Mouse (Mus musculus) embryonic facial prominence, embryonic 14.5 days (tissue): ENCODE data around the gene Rab28. TPM values are rescaled to one million over a fixed set of nuclear protein-coding genes. Genes with fewer than 3 reads are reported as not detected.

Experiments
- ATAC-seq: fragments of 200-750 bp; cut with Nextera tagmentation; 2 replicates; pipeline ENCODE4 v1.8.0; 2017; ENCODE audit warnings: low read depth, moderate number of reproducible peaks, moderate TSS enrichment
- DNase-seq: peaks from one replicate; pipeline ENCODE4 v3.0.0-alpha.2; 2015; ENCODE audit warnings: low spot score
- H3K27ac ChIP-seq: fragments of 300-500 bp; sonication (generic); replicated peaks from 2 replicates; pipeline ENCODE4 v1.5.1; 2014; ENCODE audit warnings: low read depth, mild to moderate bottlenecking, low read length, moderate library complexity
- H3K27me3 ChIP-seq: fragments of 300-500 bp; sonication (generic); replicated peaks from 2 replicates; pipeline ENCODE4 v1.6.1; 2014; ENCODE audit warnings: low read length; ENCODE audit not compliant: control insufficient read depth, insufficient read depth
- H3K36me3 ChIP-seq: fragments of 300-500 bp; sonication (generic); 2 replicates; pipeline ENCODE4 v1.6.1; 2014; ENCODE audit warnings: low read length, mixed read lengths; ENCODE audit not compliant: control insufficient read depth, insufficient read depth
- H3K4me1 ChIP-seq: fragments of 300-500 bp; sonication (generic); 2 replicates; pipeline ENCODE4 v1.6.1; 2014; ENCODE audit warnings: antibody characterized with exemption, low read length; ENCODE audit not compliant: control insufficient read depth, insufficient read depth
- H3K4me2 ChIP-seq: fragments of 300-500 bp; sonication (generic); 2 replicates; pipeline ENCODE4 v1.6.1; 2014; ENCODE audit warnings: low read depth, mild to moderate bottlenecking, low read length, moderate library complexity, mixed read lengths
- H3K4me3 ChIP-seq: fragments of 300-500 bp; sonication (generic); 2 replicates; pipeline ENCODE4 v1.5.1; 2014; ENCODE audit warnings: low read depth, mild to moderate bottlenecking, low read length
- H3K9ac ChIP-seq: fragments of 300-500 bp; sonication (generic); 2 replicates; pipeline ENCODE4 v1.6.1; 2014; ENCODE audit warnings: low read depth, mild to moderate bottlenecking, low read length, moderate library complexity, mixed read lengths
- H3K9me3 ChIP-seq: fragments of 300-500 bp; sonication (generic); 2 replicates; pipeline ENCODE4 v1.6.1; 2016; ENCODE audit warnings: low read length; ENCODE audit not compliant: control insufficient read depth
- WGBS: fragments of 180-500 bp; shearing (Covaris S2); extraction: QIAGEN DNeasy Blood & Tissue Kit; methylation state at CpG from one replicate; pipeline ENCODE4 v1.1.7; 2014; 5-methylcytosine and 5-hydroxymethylcytosine counted together
- polyA plus RNA-seq: library from polyadenylated mRNA; unstranded; fragments of >200 nt; fragmentation: Nextera tagmentation; extraction: Ambion mirVana; gene quantifications from 2 replicates; pipeline ENCODE4 v1.2.1, GENCODE M21; 2014

The Rab28 gene
- 72.4 and 77.4 TPM in 2 replicates for polyA plus RNA-seq

GRCm38 (mm10) chr5:41708051-41708630, at the start of gene Rab28:
Rab28 (minus strand) TSS chr5:41708157.
- 2% methylated on average over 24 of the region's 34 CpGs for WGBS
- no peaks in the 10 kb centered on the region for H3K9me3 ChIP-seq

DNA sequence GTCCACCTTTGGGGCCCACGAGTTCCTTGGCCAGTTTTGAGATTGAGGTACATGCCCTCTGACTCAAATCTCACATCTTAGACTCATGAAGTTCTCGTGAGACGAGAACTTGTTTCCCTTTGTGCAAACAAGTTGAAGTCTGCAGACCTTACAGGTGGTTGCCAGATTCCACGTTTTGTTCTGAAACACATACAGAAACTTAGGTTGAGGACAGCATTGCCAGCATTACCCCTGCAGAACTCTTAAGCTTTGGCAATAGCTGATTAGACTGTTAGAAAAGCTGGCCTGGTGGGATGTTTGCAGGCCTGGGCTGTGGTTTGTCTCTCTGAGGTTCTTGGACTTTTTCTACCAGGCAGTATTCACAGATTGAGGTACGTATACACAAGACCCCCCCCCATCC, 49.4 kb upstream of the Rab28 start:
- Histone ChIP-seq H3K36me3 (no peaks in the 10 kb centered on the region), H3K4me3 (no peak overlapping the region), H3K9ac (no peak overlapping the region), H3K27ac (no peak overlapping the region), H3K4me2 (no peak overlapping the region), H3K27me3 (peaks cover 98% of the 10 kb centered on the region), H3K4me1 (0 out of 2 replicates have a peak, but pooled peaks cover 3% of the 10 kb centered on the region), H3K9me3 (no peaks in the 10 kb centered on the region)
- DNase-seq: no peak
- WGBS: 15% methylated on average over 5 of the region's 5 CpGs
- no peak for ATAC-seq

More at GRCm38 (mm10) chr5:41708051-41708630, at the start of gene Rab28:
- H3K4me3 ChIP-seq: peak within 1 kb of the TSS; percentile 76
- ATAC-seq: peak; percentile 96
- H3K4me1 ChIP-seq: peaks cover 4% of the 10 kb centered on the region
- H3K9ac ChIP-seq: peak within 1 kb of the TSS; percentile 78
- peak; percentile 98 for DNase-seq
- H3K27ac ChIP-seq: peak within 1 kb of the TSS; percentile 71
- H3K4me2 ChIP-seq: peak within 1 kb of the TSS; percentile 98
- H3K36me3 ChIP-seq: no peaks in the 10 kb centered on the region
- H3K27me3 ChIP-seq: no peaks in the 10 kb centered on the region

GRCm38 (mm10) chr5:41756396-41756795, 48.4 kb upstream of the Rab28 start:
- Histone ChIP-seq H3K27ac (no peak overlapping the region), H3K4me3 (no peak overlapping the region), H3K36me3 (no peaks in the 10 kb centered on the region), H3K9me3 (no peaks in the 10 kb centered on the region), H3K27me3 (peaks cover 98% of the 10 kb centered on the region), H3K9ac (no peak overlapping the region), H3K4me2 (no peak overlapping the region), H3K4me1 (0 out of 2 replicates have a peak, but pooled peaks cover 1% of the 10 kb centered on the region)
- WGBS: 7% methylated on average over 4 of the region's 4 CpGs
- DNase-seq (no peak), ATAC-seq (no peak)

DNA sequence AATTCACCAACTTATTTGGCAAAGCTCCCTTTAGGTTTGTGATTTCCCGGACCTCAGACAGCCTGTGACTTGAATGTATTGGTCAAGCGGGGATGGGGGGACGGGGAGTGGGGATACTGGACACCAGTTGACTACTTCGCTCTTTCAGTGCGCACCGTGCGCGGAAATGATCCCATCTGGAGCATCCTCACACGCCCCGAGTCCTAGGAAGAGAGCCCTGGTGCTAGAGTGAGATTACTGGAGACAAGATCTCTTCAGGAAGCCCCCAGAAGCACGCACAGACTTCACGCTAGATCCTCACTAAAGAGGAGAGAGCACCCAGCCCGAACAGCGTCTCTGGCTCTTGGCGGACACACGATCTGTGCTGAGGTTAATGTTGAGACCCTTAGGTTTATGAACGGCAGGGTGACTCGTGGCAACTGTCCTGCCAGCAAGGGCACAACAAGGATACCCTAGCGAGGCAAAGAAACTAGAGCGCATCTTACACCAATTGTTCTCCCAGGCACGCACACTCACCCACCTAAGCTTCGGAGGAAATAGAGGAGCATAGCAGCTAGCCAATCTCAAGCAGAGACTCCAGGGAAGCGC, 47.5 kb upstream of the Rab28 start:
- no peaks in the 10 kb centered on the region for H3K36me3 ChIP-seq
- no peaks in the 10 kb centered on the region for H3K9me3 ChIP-seq
- no peak overlapping the region for H3K4me2 ChIP-seq
- ATAC-seq (no peak), DNase-seq (no peak)
- H3K9ac ChIP-seq: no peak overlapping the region
- H3K27ac ChIP-seq: no peak overlapping the region
- no peaks in the 10 kb centered on the region for H3K4me1 ChIP-seq
- H3K4me3 ChIP-seq: no peak overlapping the region
- H3K27me3 ChIP-seq: peaks cover 99% of the 10 kb centered on the region
- WGBS: 2% methylated on average over 23 of the region's 23 CpGs

DNA sequence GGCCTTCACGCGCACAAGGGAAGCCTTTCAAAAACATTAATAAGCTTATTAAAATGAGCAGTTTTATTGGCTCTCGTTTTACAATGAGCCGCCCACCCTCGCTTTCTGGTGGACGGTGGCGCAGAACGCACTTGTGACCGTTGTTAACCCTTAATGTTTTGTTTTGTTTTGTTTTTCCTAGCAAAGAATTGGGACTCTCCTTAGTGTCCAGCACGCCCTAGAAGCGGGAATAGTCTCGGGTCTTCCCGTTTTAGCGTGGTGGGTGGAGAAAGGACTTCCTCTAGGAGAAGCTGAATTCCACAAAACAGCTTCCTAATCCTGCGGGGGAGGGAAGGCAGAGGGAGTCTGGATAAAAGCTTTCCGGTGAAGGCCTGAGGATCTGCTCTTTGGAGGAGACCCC, 46.9 kb upstream of the Rab28 start:
- Histone ChIP-seq H3K27ac (no peak overlapping the region), H3K4me3 (peak overlapping the region; percentile 5; the same call in 1 of the 2 replicates), H3K4me2 (peak overlapping the region; percentile 18; the same call in 1 of the 2 replicates), H3K27me3 (peaks cover 99% of the 10 kb centered on the region), H3K9ac (no peak overlapping the region), H3K4me1 (no peaks in the 10 kb centered on the region), H3K9me3 (no peaks in the 10 kb centered on the region), H3K36me3 (no peaks in the 10 kb centered on the region)
- no peak for DNase-seq
- WGBS: under 1% methylated on average over 16 of the region's 16 CpGs
- no peak for ATAC-seq

DNA sequence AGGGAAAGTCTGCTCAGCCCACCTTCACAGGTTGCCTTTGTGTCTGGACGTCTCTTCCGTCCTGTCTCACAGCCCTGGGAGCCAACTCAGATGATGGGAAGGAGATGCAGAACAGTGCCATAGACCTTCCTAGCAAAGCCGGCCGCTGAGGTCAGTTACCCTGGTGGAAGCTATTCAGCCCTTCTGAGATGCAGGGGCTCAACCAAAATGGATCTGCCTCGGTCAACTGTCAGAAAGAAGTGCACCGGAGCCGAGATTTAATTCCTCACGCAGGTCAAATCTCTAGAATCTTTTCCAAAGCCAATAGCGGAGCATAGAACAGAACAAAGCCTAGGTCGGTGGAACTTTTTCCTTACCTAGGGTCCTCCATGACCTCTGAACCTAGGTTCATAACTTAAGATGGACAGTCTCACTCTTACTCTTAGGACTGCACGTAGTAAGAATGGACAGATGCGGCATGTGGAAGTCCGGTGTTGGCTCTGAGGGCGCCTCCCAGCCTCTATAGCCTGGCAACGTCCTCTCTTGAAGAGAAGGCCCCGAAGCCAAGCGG, 46.3 kb upstream of the Rab28 start:
- Histone ChIP-seq H3K9me3 (no peaks in the 10 kb centered on the region), H3K9ac (no peak overlapping the region), H3K4me3 (0 out of 2 replicates have a peak overlapping the region, but pooled peaks have one; percentile 5), H3K36me3 (no peaks in the 10 kb centered on the region), H3K27me3 (peaks cover 99% of the 10 kb centered on the region), H3K27ac (no peak overlapping the region), H3K4me1 (no peaks in the 10 kb centered on the region), H3K4me2 (peak overlapping the region; percentile 18; the same call in 1 of the 2 replicates)
- DNase-seq (no peak), ATAC-seq (no peak)
- WGBS: 2% methylated on average over 17 of the region's 17 CpGs

- no peaks in the 10 kb centered on the region for H3K9me3 ChIP-seq
- H3K9ac ChIP-seq: no peak overlapping the region
- H3K4me3 ChIP-seq: no peak overlapping the region
- H3K36me3 ChIP-seq: no peaks in the 10 kb centered on the region
- H3K4me1 ChIP-seq: no peaks in the 10 kb centered on the region
- no peak overlapping the region for H3K4me2 ChIP-seq
- WGBS: 33% methylated on average over 4 of the region's 4 CpGs
- no peak overlapping the region for H3K27ac ChIP-seq
- DNase-seq (no peak), ATAC-seq (no peak)
- H3K27me3 ChIP-seq: peaks cover 99% of the 10 kb centered on the region
Observed at GRCm38 (mm10) chr5:41752721-41753120, 44.8 kb upstream of the Rab28 start.

- H3K9ac ChIP-seq: no peak overlapping the region
- H3K4me1 ChIP-seq: no peaks in the 10 kb centered on the region
- no peak for DNase-seq
- H3K4me3 ChIP-seq: no peak overlapping the region
- H3K27ac ChIP-seq: no peak overlapping the region
- H3K36me3 ChIP-seq: no peaks in the 10 kb centered on the region
- no peak for ATAC-seq
- 9% methylated on average over 12 of the region's 15 CpGs for WGBS
- H3K9me3 ChIP-seq: no peaks in the 10 kb centered on the region
- H3K27me3 ChIP-seq: peaks cover 74% of the 10 kb centered on the region
- H3K4me2 ChIP-seq: no peak overlapping the region
Observed at GRCm38 (mm10) chr5:41744898-41745780, 37.2 kb upstream of the Rab28 start.
